Mouse (Mus musculus) forebrain, embryonic 15.5 days (tissue): ENCODE measurements around the gene Dgke. TPM values are rescaled to one million over a fixed set of nuclear protein-coding genes. Genes with fewer than 3 reads are reported as not detected.
"Not testable (repeated sequence)": the region's sequence is repeated elsewhere in the genome, so short reads cannot be mapped to it uniquely, and the experiment has no call there.

ENCODE experiments used
- ATAC-seq: fragments of 200-750 bp; cut with Nextera tagmentation; replicated peaks from 2 replicates; pipeline ENCODE4 v1.8.0; 2017; ENCODE audit warnings: mild to moderate bottlenecking, moderate TSS enrichment, moderate library complexity
- H3K27ac ChIP-seq: fragments of 300-500 bp; sonication (generic); replicated peaks from 2 replicates; pipeline ENCODE4 v1.5.1; 2015; ENCODE audit warnings: mild to moderate bottlenecking, inconsistent platforms
- H3K27me3 ChIP-seq: fragments of 300-500 bp; sonication (generic); 2 replicates; pipeline ENCODE4 v1.6.1; 2015; ENCODE audit warnings: inconsistent platforms
- H3K36me3 ChIP-seq: fragments of 300-500 bp; sonication (generic); 2 replicates; pipeline ENCODE4 v1.6.1; 2015; ENCODE audit warnings: mild to moderate bottlenecking, inconsistent platforms
- H3K4me1 ChIP-seq: fragments of 300-500 bp; sonication (generic); 2 replicates; pipeline ENCODE4 v1.6.1; 2015; ENCODE audit warnings: inconsistent platforms
- H3K4me2 ChIP-seq: fragments of 300-500 bp; sonication (generic); replicated peaks from 2 replicates; pipeline ENCODE4 v1.6.1; 2015; ENCODE audit warnings: mild to moderate bottlenecking, inconsistent platforms
- H3K4me3 ChIP-seq: fragments of 300-500 bp; sonication (generic); 2 replicates; pipeline ENCODE4 v1.5.1; 2015; ENCODE audit warnings: mild to moderate bottlenecking, inconsistent platforms
- H3K9ac ChIP-seq: fragments of 300-500 bp; sonication (generic); replicated peaks from 2 replicates; pipeline ENCODE4 v1.6.1; 2015; ENCODE audit warnings: mild to moderate bottlenecking, inconsistent platforms
- H3K9me3 ChIP-seq: fragments of 300-500 bp; sonication (generic); 2 replicates; pipeline ENCODE4 v1.6.1; 2016; ENCODE audit warnings: inconsistent platforms
- WGBS: fragments of 180-500 bp; shearing (Covaris S2); methylation state at CpG from one replicate; pipeline ENCODE4 v1.1.7; 2015; ENCODE audit warnings: mixed read lengths; 5-methylcytosine and 5-hydroxymethylcytosine counted together
- polyA plus RNA-seq: library from polyadenylated mRNA; unstranded; fragments of >200 nt; fragmentation: Nextera tagmentation; extraction: Ambion mirVana; gene quantifications from 2 replicates; pipeline ENCODE4 v1.2.1, GENCODE M21; 2015

Dgke gene
- polyA plus RNA-seq: 16.2 and 16.8 TPM in 2 replicates

- H3K4me2 ChIP-seq: no peak within 1 kb of the TSS
- WGBS: 92% methylated on average over 1 of the region's 1 CpGs
- H3K27ac ChIP-seq: no peak within 1 kb of the TSS
- H3K36me3 ChIP-seq: no peaks in the 10 kb centered on the region
- H3K9me3 ChIP-seq: 0 out of 2 replicates have a peak, but pooled peaks cover 3% of the 10 kb centered on the region
- no peak within 1 kb of the TSS for H3K9ac ChIP-seq
- H3K4me3 ChIP-seq: no peak within 1 kb of the TSS
- no peaks in the 10 kb centered on the region for H3K4me1 ChIP-seq
- ATAC-seq: no peak
- no peaks in the 10 kb centered on the region for H3K27me3 ChIP-seq
Observed at GRCm38 (mm10) chr11:89066750-89067149, at the start of gene Dgke. Gene Dgke, minus strand, starts transcription at chr11:89066850.

- Histone ChIP-seq H3K4me1 (no peaks in the 10 kb centered on the region), H3K9me3 (no peaks in the 10 kb centered on the region), H3K4me2 (no peak overlapping the region), H3K4me3 (no peak overlapping the region), H3K36me3 (no peaks in the 10 kb centered on the region), H3K27ac (no peak overlapping the region), H3K9ac (no peak overlapping the region), H3K27me3 (no peaks in the 10 kb centered on the region)
- WGBS: 36% methylated on average over 12 of the region's 12 CpGs
- no peak for ATAC-seq
Observed at GRCm38 (mm10) chr11:89107180-89107807, 40.6 kb upstream of the Dgke start.

- Histone ChIP-seq H3K4me2 (no peak overlapping the region), H3K9me3 (no peaks in the 10 kb centered on the region), H3K4me3 (no peak overlapping the region), H3K4me1 (peaks cover 6% of the 10 kb centered on the region; the same call in 1 of the 2 replicates), H3K27me3 (no peaks in the 10 kb centered on the region), H3K36me3 (no peaks in the 10 kb centered on the region), H3K9ac (no peak overlapping the region), H3K27ac (no peak overlapping the region)
- ATAC-seq: no peak
- 85% methylated on average over 11 of the region's 11 CpGs for WGBS
Observed at GRCm38 (mm10) chr11:89105823-89106222, 39.2 kb upstream of the Dgke start.

GRCm38 (mm10) chr11:89105211-89105610 is 38.6 kb upstream of the Dgke start:
- 95% methylated on average over 8 of the region's 8 CpGs for WGBS
- Histone ChIP-seq H3K9me3 (no peaks in the 10 kb centered on the region), H3K27me3 (no peaks in the 10 kb centered on the region), H3K4me2 (no peak overlapping the region), H3K4me1 (peaks cover 9% of the 10 kb centered on the region; the same call in 1 of the 2 replicates), H3K9ac (no peak overlapping the region), H3K27ac (no peak overlapping the region), H3K36me3 (no peaks in the 10 kb centered on the region), H3K4me3 (no peak overlapping the region)
- ATAC-seq: no peak

- Histone ChIP-seq H3K9ac (no peak overlapping the region), H3K4me2 (no peak overlapping the region), H3K36me3 (no peaks in the 10 kb centered on the region), H3K9me3 (no peaks in the 10 kb centered on the region), H3K4me1 (peaks cover 9% of the 10 kb centered on the region; the same call in 1 of the 2 replicates), H3K27ac (no peak overlapping the region), H3K27me3 (no peaks in the 10 kb centered on the region), H3K4me3 (no peak overlapping the region)
- 89% methylated on average over 14 of the region's 14 CpGs for WGBS
- no peak for ATAC-seq
Observed at GRCm38 (mm10) chr11:89103166-89103565, 36.5 kb upstream of the Dgke start.

- Histone ChIP-seq H3K4me1 (peaks cover 9% of the 10 kb centered on the region; the same call in 1 of the 2 replicates), H3K9ac (peak overlapping the region; percentile 29; the same call in 1 of the 2 replicates), H3K36me3 (no peaks in the 10 kb centered on the region), H3K4me2 (peak overlapping the region; percentile 44), H3K4me3 (peak overlapping the region; percentile 26), H3K9me3 (no peaks in the 10 kb centered on the region), H3K27me3 (no peaks in the 10 kb centered on the region), H3K27ac (no peak overlapping the region)
- 31% methylated on average over 17 of the region's 17 CpGs for WGBS
- ATAC-seq: no peak
Observed at GRCm38 (mm10) chr11:89100826-89101321, 34.2 kb upstream of the Dgke start.

GRCm38 (mm10) chr11:89100403-89100802 is 33.8 kb upstream of the Dgke start:
- Histone ChIP-seq H3K27me3 (no peaks in the 10 kb centered on the region), H3K4me3 (peak overlapping the region; percentile 26), H3K4me1 (peaks cover 9% of the 10 kb centered on the region; the same call in 1 of the 2 replicates), H3K27ac (no peak overlapping the region), H3K9me3 (no peaks in the 10 kb centered on the region), H3K36me3 (no peaks in the 10 kb centered on the region), H3K9ac (peak overlapping the region; percentile 29; the same call in 1 of the 2 replicates), H3K4me2 (peak overlapping the region; percentile 44)
- peak; percentile 87 for ATAC-seq
- WGBS: 2% methylated on average over 9 of the region's 9 CpGs

GRCm38 (mm10) chr11:89098930-89099329 is 32.3 kb upstream of the Dgke start:
- 84% methylated on average over 6 of the region's 6 CpGs for WGBS
- Histone ChIP-seq H3K9me3 (no peaks in the 10 kb centered on the region), H3K4me2 (no peak overlapping the region), H3K4me3 (no peak overlapping the region), H3K4me1 (peaks cover 9% of the 10 kb centered on the region; the same call in 1 of the 2 replicates), H3K9ac (no peak overlapping the region), H3K27ac (no peak overlapping the region), H3K27me3 (no peaks in the 10 kb centered on the region), H3K36me3 (no peaks in the 10 kb centered on the region)
- no peak for ATAC-seq

- Histone ChIP-seq H3K4me3 (no peak overlapping the region), H3K4me2 (no peak overlapping the region), H3K36me3 (no peaks in the 10 kb centered on the region), H3K4me1 (peaks cover 9% of the 10 kb centered on the region; the same call in 1 of the 2 replicates), H3K27me3 (no peaks in the 10 kb centered on the region), H3K27ac (no peak overlapping the region), H3K9ac (no peak overlapping the region), H3K9me3 (no peaks in the 10 kb centered on the region)
- no peak for ATAC-seq
- WGBS: 89% methylated on average over 17 of the region's 17 CpGs
Observed at GRCm38 (mm10) chr11:89098083-89098835, 31.6 kb upstream of the Dgke start.

GRCm38 (mm10) chr11:89097292-89097691 is 30.6 kb upstream of the Dgke start:
- not testable (repeated sequence) for H3K9me3 ChIP-seq, H3K4me2 ChIP-seq, H3K27ac ChIP-seq, H3K27me3 ChIP-seq, ATAC-seq, H3K9ac ChIP-seq, H3K36me3 ChIP-seq, H3K4me3 ChIP-seq, H3K4me1 ChIP-seq
- 88% methylated on average over 10 of the region's 10 CpGs for WGBS

- Histone ChIP-seq H3K4me2 (no peak overlapping the region), H3K4me1 (no peaks in the 10 kb centered on the region), H3K9me3 (no peaks in the 10 kb centered on the region), H3K4me3 (no peak overlapping the region), H3K36me3 (no peaks in the 10 kb centered on the region), H3K27me3 (no peaks in the 10 kb centered on the region), H3K27ac (no peak overlapping the region), H3K9ac (no peak overlapping the region)
- 78% methylated on average over 3 of the region's 3 CpGs for WGBS
- ATAC-seq: no peak
Observed at GRCm38 (mm10) chr11:89095306-89095705, 28.7 kb upstream of the Dgke start.

GRCm38 (mm10) chr11:89092714-89093113 is 26.1 kb upstream of the Dgke start:
- no peak overlapping the region for H3K9ac ChIP-seq
- no peak overlapping the region for H3K4me3 ChIP-seq
- no peak overlapping the region for H3K4me2 ChIP-seq
- 67% methylated on average over 9 of the region's 9 CpGs for WGBS
- ATAC-seq: no peak
- no peaks in the 10 kb centered on the region for H3K9me3 ChIP-seq
- no peaks in the 10 kb centered on the region for H3K4me1 ChIP-seq
- no peak overlapping the region for H3K27ac ChIP-seq
- no peaks in the 10 kb centered on the region for H3K36me3 ChIP-seq
- no peaks in the 10 kb centered on the region for H3K27me3 ChIP-seq
